Mouse (Mus musculus) liver, embryonic 14.5 days (tissue): ENCODE measurements around the gene Eif5a.

Experiments
- CTCF ChIP-seq: IDR thresholded peaks from 2 replicates; pipeline ENCODE4 v1.5.1; 2016; ENCODE audit warnings: antibody characterized with exemption, low read depth, control low read depth
- EP300 ChIP-seq: IDR thresholded peaks from 2 replicates; pipeline ENCODE4 v1.6.1; 2016; ENCODE audit warnings: antibody characterized with exemption, low read depth

GRCm38 (mm10) chr11:69956218-69956617 is 34.5 kb upstream of the Eif5a start:
- no peak for TF ChIP-seq EP300
- peak; percentile 46; the same call in 1 of the 2 replicates for TF ChIP-seq CTCF
